Comparison of ENCODE assay signal across 8 mouse cellular contexts in genomic region chr9:116807166-116808081, GRCm38 (mm10).
DNase-seq lines count a peak whose midpoint lies in the region; ATAC-seq and TF ChIP-seq lines count a peak whose summit lies in the region.

No protein-coding gene starts in this region.

- no peak overlapping the region for H3K4me3 ChIP-seq in forebrain, embryonic 13.5 days
- no peak overlapping the region for H3K4me3 ChIP-seq in stomach, embryonic 15.5 days (replicated peaks)
- no peak overlapping the region for H3K4me3 ChIP-seq in cerebellum, adult 2 months (replicated peaks; ENCODE audit: insufficient read depth, low read depth, low read length)

- H3K9ac ChIP-seq in forebrain, embryonic 13.5 days: no peak overlapping the region
- no peak overlapping the region for H3K9ac ChIP-seq in stomach, embryonic 15.5 days

- intact Hi-C loops in left cerebral cortex, postnatal 14 days (cut with DNase I): no loop called here
- intact Hi-C loops in heart, postnatal 36 days (cut with DNase I): loop anchor here (10.0 kb wide), 2 partner anchors 227 to 1157 kb away; no protein-coding TSS in a partner anchor

- no peak for TF ChIP-seq POLR2A in cerebellum, adult 2 months (IDR thresholded peaks at IDR 0.05; ENCODE audit: borderline replicate concordance, insufficient read depth, low read length)

- no peak for TF ChIP-seq CTCF in cerebellum, adult 2 months (IDR thresholded peaks at IDR 0.05; ENCODE audit: borderline replicate concordance, insufficient read depth, low read depth, low read length)

- H3K36me3 ChIP-seq in forebrain, embryonic 13.5 days (ENCODE audit: poor library complexity, severe bottlenecking): no peaks in the 10 kb centered on the region
- H3K36me3 ChIP-seq in stomach, embryonic 15.5 days: no peaks in the 10 kb centered on the region

- H3K4me2 ChIP-seq in forebrain, embryonic 13.5 days: peak overlapping the region; percentile 23
- H3K4me2 ChIP-seq in stomach, embryonic 15.5 days: no peak overlapping the region

- peak overlapping the region; percentile 60 for H3K27ac ChIP-seq in forebrain, embryonic 13.5 days
- H3K27ac ChIP-seq in stomach, embryonic 15.5 days: peak overlapping the region; percentile 77
- H3K27ac ChIP-seq in cerebellum, adult 2 months (ENCODE audit: insufficient read depth, low read length): no peak overlapping the region

- no peaks in the 10 kb centered on the region for H3K9me3 ChIP-seq in forebrain, embryonic 13.5 days (replicated peaks)
- H3K9me3 ChIP-seq in stomach, embryonic 15.5 days: no peaks in the 10 kb centered on the region

- H3K27me3 ChIP-seq in forebrain, embryonic 13.5 days: peaks cover 41% of the 10 kb centered on the region
- H3K27me3 ChIP-seq in stomach, embryonic 15.5 days (replicated peaks): no peaks in the 10 kb centered on the region
- no peaks in the 10 kb centered on the region for H3K27me3 ChIP-seq in cerebellum, adult 2 months (ENCODE audit: control insufficient read depth, insufficient read depth, low read length)

- 4% methylated on average over 16 of the region's 16 CpGs for WGBS in forebrain, embryonic 13.5 days
- 42% methylated on average over 16 of the region's 16 CpGs for WGBS in stomach, embryonic 15.5 days
- WGBS in cerebellum, adult 2 months: 36% methylated on average over 16 of the region's 16 CpGs

- peak; percentile 84 for ATAC-seq in forebrain, embryonic 13.5 days
- ATAC-seq in stomach, embryonic 15.5 days (ENCODE audit: insufficient read depth, low FRiP score, low read depth): 0 out of 2 replicates have a peak, but pooled peaks have one; percentile 27

- peak; percentile 9 to 14 for DNase-seq in left cerebral cortex, postnatal 14 days (ENCODE audit: low spot score in 2 of 2)
- no peak for DNase-seq in left cerebral cortex, adult 18-20 months (ENCODE audit: low spot score in 2 of 2)
- peak; percentile 19 to 40 for DNase-seq in heart, postnatal 36 days
- DNase-seq in lung, postnatal 14 days: peak; percentile 53
- DNase-seq in spleen, adult 12 weeks (ENCODE audit: low spot score): no peak
- DNase-seq in cerebellum, adult 2 months: no peak

- peaks cover 22% of the 10 kb centered on the region for H3K4me1 ChIP-seq in forebrain, embryonic 13.5 days
- H3K4me1 ChIP-seq in stomach, embryonic 15.5 days: peaks cover 14% of the 10 kb centered on the region; the same call in 1 of the 2 replicates
- no peaks in the 10 kb centered on the region for H3K4me1 ChIP-seq in cerebellum, adult 2 months (ENCODE audit: control insufficient read depth, insufficient read depth, low read length)

Comparison
In these comparisons a context has a peak if more than half of its experiments do, and no peak if none do; other contexts are left out.
1. DNase-seq: peak in left cerebral cortex, postnatal 14 days (2 of 2), heart, postnatal 36 days (2 of 2) and lung, postnatal 14 days (single experiment); none in left cerebral cortex, adult 18-20 months (0 of 2), spleen, adult 12 weeks (single experiment) and cerebellum, adult 2 months (0 of 2).